Mouse (Mus musculus) intestine, postnatal 0 days (tissue): Measurements from ENCODE around the gene Nsg1. TPM values are rescaled to one million over a fixed set of nuclear protein-coding genes. Genes with fewer than 3 reads are reported as not detected.

Experiments
- ATAC-seq: fragments of 200-750 bp; cut with Nextera tagmentation; 2 replicates; pipeline ENCODE4 v1.8.0; 2017; ENCODE audit warnings: mild to moderate bottlenecking, moderate TSS enrichment, moderate library complexity
- H3K27ac ChIP-seq: fragments of 300-500 bp; sonication (generic); 2 replicates; pipeline ENCODE4 v1.5.1; 2014; ENCODE audit warnings: mild to moderate bottlenecking, low read depth, low read length, moderate library complexity
- H3K27me3 ChIP-seq: fragments of 300-500 bp; sonication (generic); replicated peaks from 2 replicates; pipeline ENCODE4 v1.6.1; 2014; ENCODE audit warnings: low read length, mixed read lengths; ENCODE audit not compliant: control insufficient read depth, insufficient read depth
- H3K36me3 ChIP-seq: fragments of 300-500 bp; sonication (generic); 2 replicates; pipeline ENCODE4 v1.6.1; 2014; ENCODE audit warnings: mild to moderate bottlenecking, moderate library complexity; ENCODE audit not compliant: control insufficient read depth, insufficient read depth
- H3K4me1 ChIP-seq: fragments of 300-500 bp; sonication (generic); replicated peaks from 2 replicates; pipeline ENCODE4 v1.6.1; 2014; ENCODE audit warnings: antibody characterized with exemption, low read length, mixed read lengths; ENCODE audit not compliant: control insufficient read depth, insufficient read depth
- H3K4me2 ChIP-seq: fragments of 300-500 bp; sonication (generic); replicated peaks from 2 replicates; pipeline ENCODE4 v1.6.1; 2014; ENCODE audit warnings: low read depth, mild to moderate bottlenecking, moderate library complexity
- H3K4me3 ChIP-seq: fragments of 300-500 bp; sonication (generic); 2 replicates; pipeline ENCODE4 v1.5.1; 2014; ENCODE audit warnings: low read depth, low read length
- H3K9ac ChIP-seq: fragments of 300-500 bp; sonication (generic); 2 replicates; pipeline ENCODE4 v1.6.1; 2014; ENCODE audit warnings: mild to moderate bottlenecking, low read depth, low read length
- H3K9me3 ChIP-seq: fragments of 300-500 bp; sonication (generic); 2 replicates; pipeline ENCODE4 v1.6.1; 2016; ENCODE audit warnings: mixed run types; ENCODE audit not compliant: control insufficient read depth
- CTCF ChIP-seq: sonication (generic); IDR thresholded peaks from 2 replicates; pipeline ENCODE4 v1.5.1; 2016; ENCODE audit warnings: low read depth, mild to moderate bottlenecking, control low read depth, antibody characterized with exemption, moderate library complexity
- WGBS: fragments of 180-500 bp; shearing (Covaris S2); extraction: QIAGEN DNeasy Blood & Tissue Kit; methylation state at CpG from one replicate; pipeline ENCODE4 v1.1.7; 2014; 5-methylcytosine and 5-hydroxymethylcytosine counted together
- polyA plus RNA-seq: library from polyadenylated mRNA; unstranded; fragments of >200 nt; fragmentation: Nextera tagmentation; extraction: Ambion mirVana; gene quantifications from 2 replicates; pipeline ENCODE4 v1.2.1, GENCODE M21; 2015

The Nsg1 gene
- polyA plus RNA-seq, 1 experiment from 2014 or later = 28.7 TPM

DNA sequence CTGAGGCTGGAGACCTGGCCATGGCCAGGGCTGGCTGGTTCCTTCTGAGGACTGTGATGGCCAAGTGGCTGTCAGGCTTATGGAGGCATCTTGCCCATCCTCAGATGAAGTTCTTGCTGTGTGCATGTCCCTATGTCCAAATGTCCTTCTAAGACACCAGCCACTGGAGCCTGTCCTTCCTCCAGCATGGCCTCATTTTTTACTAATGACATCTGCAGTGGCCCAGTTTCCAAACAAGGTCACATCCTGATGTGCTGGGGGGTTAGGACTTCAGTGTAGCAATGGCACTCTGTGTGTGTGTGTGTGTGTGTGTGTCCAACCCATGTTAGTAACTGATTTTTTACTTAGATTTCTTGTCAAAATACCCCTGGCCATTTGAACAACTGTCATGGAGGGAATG lies 36.2 kb upstream of the Nsg1 start:
- no peaks in the 10 kb centered on the region for H3K27me3 ChIP-seq
- TF ChIP-seq CTCF = no peak
- no peak overlapping the region for H3K9ac ChIP-seq
- H3K4me3 ChIP-seq = no peak overlapping the region
- H3K27ac ChIP-seq = no peak overlapping the region
- H3K36me3 ChIP-seq = peaks cover 8% of the 10 kb centered on the region; the same call in 1 of the 2 replicates
- H3K4me2 ChIP-seq = no peak overlapping the region
- no peaks in the 10 kb centered on the region for H3K4me1 ChIP-seq
- no peaks in the 10 kb centered on the region for H3K9me3 ChIP-seq
- ATAC-seq = no peak

DNA sequence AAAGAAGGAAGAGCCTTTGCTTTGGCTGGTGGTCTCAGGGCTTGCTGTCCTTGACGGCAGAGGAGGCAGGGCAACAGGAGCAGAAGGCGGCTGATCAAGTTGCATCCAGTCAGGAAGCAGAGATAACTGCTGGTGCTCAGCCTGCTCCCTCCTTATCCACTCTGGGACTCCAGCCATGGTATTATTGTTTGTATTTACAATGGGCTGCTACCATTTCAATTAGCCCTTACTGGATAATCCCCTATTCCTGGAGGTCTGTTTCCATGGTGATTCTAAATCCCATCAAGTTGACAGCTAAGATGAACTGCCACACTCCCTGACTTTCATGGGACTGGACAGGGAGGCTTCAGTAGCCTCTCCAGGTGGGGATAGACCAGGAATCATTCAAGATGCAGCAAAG lies 35.2 kb upstream of the Nsg1 start:
- Histone ChIP-seq H3K27ac (no peak overlapping the region), H3K4me2 (no peak overlapping the region), H3K9me3 (no peaks in the 10 kb centered on the region), H3K4me3 (no peak overlapping the region), H3K4me1 (no peaks in the 10 kb centered on the region), H3K36me3 (no peaks in the 10 kb centered on the region), H3K9ac (no peak overlapping the region), H3K27me3 (no peaks in the 10 kb centered on the region)
- WGBS = 40% methylated on average over 2 of the region's 2 CpGs
- ATAC-seq = no peak
- TF ChIP-seq CTCF = no peak

DNA sequence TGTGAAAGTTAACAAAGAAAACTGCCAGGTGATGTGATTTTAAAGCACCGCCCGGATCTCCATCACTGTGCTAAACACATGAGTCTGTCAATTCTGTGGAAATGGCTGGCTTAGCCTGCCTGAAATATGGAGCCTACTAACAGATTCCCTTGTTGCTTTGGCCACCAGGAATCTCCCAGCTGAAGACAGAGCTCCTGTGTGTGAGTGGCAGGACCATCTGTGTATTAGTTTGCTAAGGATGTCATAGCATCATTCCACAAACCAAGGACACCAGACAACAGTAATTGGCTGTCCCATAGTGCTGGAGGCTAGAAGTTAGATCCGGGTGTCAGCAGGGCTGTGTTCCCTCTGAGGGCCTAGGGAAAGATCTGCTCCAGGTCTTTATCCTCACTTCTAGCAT lies 31.2 kb upstream of the Nsg1 start:
- TF ChIP-seq CTCF = no peak
- no peak for ATAC-seq
- 91% methylated on average over 3 of the region's 3 CpGs for WGBS

DNA sequence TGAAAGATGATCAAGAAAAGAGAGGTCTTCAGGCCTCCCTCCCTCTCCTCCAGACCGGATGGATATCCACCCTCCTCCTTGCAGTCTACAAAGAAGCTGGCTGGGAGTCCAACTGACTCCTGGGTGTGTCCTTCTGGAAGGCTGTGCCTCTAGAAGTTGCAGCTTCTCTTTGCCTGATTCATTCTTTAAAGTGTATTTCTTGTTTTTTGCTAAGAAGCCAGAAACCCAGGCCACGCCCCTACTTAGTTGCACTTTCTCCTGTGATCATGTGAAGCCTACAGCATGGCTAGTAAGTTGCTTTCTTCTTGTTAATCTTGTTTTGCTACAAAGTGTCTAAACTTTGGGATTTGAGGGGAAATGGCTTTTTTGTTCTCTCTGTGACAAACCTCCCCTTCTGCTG lies 27.3 kb upstream of the Nsg1 start:
- Histone ChIP-seq H3K36me3 (no peaks in the 10 kb centered on the region), H3K27me3 (no peaks in the 10 kb centered on the region), H3K4me1 (no peaks in the 10 kb centered on the region), H3K9ac (no peak overlapping the region), H3K4me2 (no peak overlapping the region), H3K9me3 (no peaks in the 10 kb centered on the region), H3K27ac (no peak overlapping the region), H3K4me3 (no peak overlapping the region)
- no peak for TF ChIP-seq CTCF
- WGBS = 81% methylated on average over 2 of the region's 2 CpGs
- ATAC-seq = no peak

More for the DNA sequence above, 31.2 kb upstream of the Nsg1 start:
- no peak overlapping the region for H3K4me2 ChIP-seq
- H3K4me3 ChIP-seq = no peak overlapping the region
- H3K4me1 ChIP-seq = no peaks in the 10 kb centered on the region
- H3K27ac ChIP-seq = no peak overlapping the region
- no peak overlapping the region for H3K9ac ChIP-seq
- H3K36me3 ChIP-seq = no peaks in the 10 kb centered on the region
- H3K27me3 ChIP-seq = no peaks in the 10 kb centered on the region
- H3K9me3 ChIP-seq = no peaks in the 10 kb centered on the region

DNA sequence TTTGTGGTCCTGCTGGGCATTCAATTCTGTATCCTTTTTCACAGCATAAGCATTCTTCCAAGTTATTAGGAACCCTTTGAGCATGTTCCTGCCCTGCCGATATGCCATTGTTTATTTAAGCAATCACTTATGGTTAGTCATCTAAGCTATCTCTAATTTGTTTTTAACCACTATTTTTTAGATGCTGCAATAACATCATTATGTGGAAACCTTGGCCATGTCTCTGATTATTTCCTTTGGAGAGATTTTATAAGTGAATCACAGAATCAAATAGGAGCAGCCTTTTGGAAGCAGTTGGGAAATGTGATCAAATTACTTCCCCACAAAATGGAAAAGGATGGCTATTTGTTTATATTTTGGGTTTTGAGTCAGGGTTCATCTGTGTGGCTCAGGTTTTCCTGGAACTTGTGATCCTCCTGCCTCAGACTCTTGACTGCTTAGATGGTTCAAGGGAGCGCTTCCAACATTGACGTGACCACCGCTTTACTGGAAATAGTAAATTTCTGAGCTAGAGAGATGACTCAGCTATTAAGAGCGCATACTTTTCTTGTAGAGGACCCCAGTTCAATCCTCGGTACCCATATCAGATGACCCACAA lies 25.1 kb upstream of the Nsg1 start:
- ATAC-seq = no peak
- WGBS = 81% methylated on average over 6 of the region's 6 CpGs
- H3K27me3 ChIP-seq = no peaks in the 10 kb centered on the region
- H3K36me3 ChIP-seq = no peaks in the 10 kb centered on the region
- H3K27ac ChIP-seq = no peak overlapping the region
- no peak overlapping the region for H3K9ac ChIP-seq
- H3K4me2 ChIP-seq = no peak overlapping the region
- H3K9me3 ChIP-seq = no peaks in the 10 kb centered on the region
- no peaks in the 10 kb centered on the region for H3K4me1 ChIP-seq
- TF ChIP-seq CTCF = no peak
- no peak overlapping the region for H3K4me3 ChIP-seq

DNA sequence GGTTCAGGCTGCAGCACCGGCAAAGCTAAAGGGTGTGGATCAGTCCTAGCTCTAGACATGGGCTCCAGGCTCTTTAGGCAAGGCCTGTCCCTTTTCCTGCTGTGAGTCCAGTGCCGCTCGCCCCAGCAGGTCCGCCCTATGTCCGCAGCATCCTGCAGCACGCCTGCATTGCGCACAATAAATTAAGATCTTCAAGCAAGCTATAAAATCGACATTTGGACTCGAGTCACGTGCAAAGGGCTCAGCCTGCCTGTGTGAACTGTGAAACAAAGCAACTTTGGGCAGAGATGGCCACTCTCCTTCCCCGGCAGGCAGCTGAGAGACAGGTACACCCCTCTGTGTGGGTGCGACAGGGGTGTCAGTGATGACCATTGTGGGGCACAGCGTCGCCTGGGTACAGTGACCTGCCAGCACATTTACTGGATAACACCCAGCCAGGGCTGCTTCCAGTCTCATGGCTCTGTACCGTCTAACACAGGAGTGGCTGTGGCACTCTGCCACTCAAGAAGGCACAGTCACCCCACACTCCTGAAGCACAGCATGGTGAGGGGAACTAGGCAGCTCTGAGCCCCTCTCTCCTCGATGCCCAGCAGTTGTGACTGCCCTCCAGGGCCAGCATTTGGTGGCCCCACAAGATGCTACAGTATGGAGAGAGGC lies 14.7 kb upstream of the Nsg1 start:
- no peak overlapping the region for H3K9ac ChIP-seq
- 76% methylated on average over 16 of the region's 16 CpGs for WGBS
- no peaks in the 10 kb centered on the region for H3K36me3 ChIP-seq
- H3K27me3 ChIP-seq = no peaks in the 10 kb centered on the region; the same call in 1 of the 2 replicates
- H3K4me1 ChIP-seq = no peaks in the 10 kb centered on the region
- no peak overlapping the region for H3K4me3 ChIP-seq
- no peaks in the 10 kb centered on the region for H3K9me3 ChIP-seq
- no peak for ATAC-seq
- H3K27ac ChIP-seq = no peak overlapping the region
- H3K4me2 ChIP-seq = no peak overlapping the region
- TF ChIP-seq CTCF = no peak
